Mouse (Mus musculus) kidney, postnatal 25 days (tissue): ENCODE measurements around the gene Avil.

Source experiments
- DNase-seq, 2 experiments: peaks; one replicate each; pipeline ENCODE4 v3.0.0; 2021; ENCODE audit warnings: mixed read lengths in 2 of 2

The Avil gene

GRCm38 (mm10) chr10:127000529-127000928 is at the start of gene Avil:
Avil (plus strand) TSS chr10:127000709.
- no peak for DNase-seq

DNA sequence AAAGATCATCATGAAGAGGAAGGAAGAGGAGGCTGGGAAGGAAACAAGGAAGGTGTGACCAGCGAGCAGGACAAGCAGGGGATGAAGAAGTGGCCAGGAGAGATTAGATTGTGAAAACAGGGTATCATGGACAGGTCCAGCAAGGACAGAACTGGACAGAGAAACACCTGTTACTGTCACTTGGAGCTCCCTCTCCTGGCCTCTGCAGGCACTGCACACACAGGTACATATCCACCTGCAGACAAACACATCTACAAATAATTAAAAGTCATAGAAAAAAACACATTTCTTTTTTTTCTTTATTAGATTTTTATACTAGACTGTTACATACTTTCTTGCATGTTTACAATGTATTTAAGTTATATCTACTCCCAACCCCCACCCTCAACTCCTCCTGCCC is 48.1 kb upstream of the Avil start:
- DNase-seq, result no peak

- no peak for DNase-seq
Measured at GRCm38 (mm10) chr10:126953029-126953471, 47.5 kb upstream of the Avil start.

DNA sequence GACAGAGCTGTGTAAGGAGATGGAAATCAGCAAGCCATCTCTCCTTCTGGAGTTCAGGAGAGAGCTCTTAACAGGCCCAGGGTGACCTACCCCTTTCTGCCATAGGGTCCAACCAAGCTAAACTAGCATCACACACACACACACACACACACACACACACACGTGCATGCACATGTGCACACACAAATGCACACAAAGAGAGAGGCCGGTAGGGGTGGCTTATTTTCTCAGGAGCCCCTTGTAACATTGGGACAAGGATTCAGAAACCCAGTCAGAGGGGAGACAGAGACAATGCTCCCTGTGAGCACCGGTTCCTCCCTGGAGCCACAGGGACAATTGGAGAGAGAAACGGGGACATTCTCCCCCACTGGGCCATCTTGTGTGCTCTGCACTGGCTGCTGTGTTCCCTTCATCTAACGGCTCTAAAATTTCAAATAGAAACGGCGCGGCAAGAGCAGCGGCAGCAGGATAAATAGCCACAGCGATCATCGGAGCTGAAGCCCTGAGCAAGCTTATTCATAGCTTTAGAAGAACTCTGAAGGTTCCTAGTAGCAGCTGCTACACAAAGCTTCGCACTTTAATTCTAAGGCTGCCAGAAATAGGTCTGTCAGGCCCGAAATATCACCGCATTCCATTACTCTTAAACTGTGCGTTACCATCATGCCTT is 43.7 kb upstream of the Avil start:
- DNase-seq, result no peak

DNA sequence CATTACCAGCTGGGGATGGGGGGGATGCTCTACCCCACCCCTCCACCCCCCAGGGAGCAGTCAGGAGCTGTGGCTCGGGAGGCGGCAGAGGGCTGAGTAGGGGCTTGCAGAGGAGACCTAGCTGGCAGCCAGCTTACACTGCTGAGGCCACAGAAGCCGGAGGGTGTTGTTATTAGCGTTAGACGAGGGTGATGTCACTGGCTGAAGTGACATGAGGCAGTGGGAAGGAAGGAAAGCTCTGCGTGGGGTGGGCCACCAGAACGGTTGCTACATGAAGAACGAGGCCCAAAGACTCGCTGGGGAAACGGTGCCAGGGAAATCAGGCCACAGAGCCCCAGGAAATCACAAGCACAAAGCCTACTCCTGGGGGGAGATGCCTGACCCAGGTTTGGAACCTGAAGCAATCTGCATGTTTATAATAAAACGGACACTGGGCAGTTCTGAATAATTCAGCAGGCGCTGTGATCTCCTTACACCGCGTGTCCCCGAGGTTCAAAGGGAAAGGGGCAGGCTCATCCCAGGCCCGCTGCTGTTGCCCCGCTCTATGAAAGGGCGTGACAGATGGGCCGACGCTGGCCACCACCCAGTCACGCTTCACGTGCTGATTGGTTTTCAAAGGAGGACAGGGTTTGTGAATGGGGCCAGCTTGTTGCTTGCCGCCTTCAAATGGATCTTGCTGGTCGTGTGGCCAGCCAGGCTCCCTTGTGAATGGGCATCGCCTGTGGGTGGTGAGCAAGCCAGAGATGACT is 43.0 kb upstream of the Avil start:
- DNase-seq, result peak; percentile 48 to 83

DNA sequence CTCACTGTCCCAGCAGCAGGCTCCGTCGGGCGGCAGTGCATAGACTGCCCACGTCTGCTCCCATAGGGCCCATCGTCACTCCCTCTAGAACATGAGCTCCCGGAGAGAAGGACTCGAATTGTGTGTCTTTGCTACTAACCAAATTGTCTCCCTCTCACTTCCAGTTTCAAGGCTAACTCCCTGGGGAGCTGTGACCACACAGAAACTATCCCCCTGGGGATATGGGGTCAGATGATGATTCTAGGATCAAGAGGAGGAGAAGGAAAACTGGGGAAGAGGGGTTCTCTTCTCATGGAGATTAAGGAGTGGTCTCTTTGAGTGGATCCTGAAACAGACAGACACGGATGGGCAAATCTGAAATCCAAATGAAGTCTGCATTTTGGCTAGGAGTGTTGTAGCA is 40.0 kb upstream of the Avil start:
- no peak for DNase-seq

- DNase-seq, result peak in 1 of 2 experiments; percentile 51
Measured at GRCm38 (mm10) chr10:126961757-126962156, 38.8 kb upstream of the Avil start.

DNA sequence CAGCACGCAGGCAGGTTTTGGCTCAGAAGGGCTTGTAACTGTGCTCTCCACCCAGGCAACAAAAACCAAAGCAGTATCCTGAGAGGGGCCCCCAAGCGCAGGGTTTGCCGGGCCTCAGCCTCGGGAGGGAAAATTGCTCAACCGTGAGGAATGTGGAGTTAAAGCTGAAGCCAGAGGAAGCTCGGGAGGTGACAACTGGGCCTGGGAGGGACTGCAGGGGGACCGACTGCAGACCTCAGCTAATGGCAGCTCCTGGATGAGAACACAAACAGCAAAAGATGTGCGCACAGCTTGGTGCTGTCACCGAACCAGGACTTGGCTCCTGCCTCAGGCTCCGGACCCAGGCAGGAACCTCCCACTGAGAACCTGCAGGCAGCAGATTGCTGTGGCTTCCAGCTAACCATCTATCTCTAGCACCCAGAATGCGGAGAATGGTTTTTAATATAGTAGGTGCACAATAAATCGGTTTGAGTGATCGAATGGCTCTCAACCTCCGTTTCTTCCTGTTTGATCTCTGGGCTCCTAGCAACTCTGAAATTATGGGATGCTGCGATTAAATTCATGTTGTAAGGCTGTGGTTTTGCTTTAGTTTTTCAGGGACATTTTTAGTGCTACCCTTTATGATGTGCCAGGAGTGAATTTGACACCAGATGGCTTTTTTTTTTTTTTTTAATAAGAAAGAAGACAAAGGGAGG is 38.1 kb upstream of the Avil start:
- peak; percentile 65 to 77 for DNase-seq

DNA sequence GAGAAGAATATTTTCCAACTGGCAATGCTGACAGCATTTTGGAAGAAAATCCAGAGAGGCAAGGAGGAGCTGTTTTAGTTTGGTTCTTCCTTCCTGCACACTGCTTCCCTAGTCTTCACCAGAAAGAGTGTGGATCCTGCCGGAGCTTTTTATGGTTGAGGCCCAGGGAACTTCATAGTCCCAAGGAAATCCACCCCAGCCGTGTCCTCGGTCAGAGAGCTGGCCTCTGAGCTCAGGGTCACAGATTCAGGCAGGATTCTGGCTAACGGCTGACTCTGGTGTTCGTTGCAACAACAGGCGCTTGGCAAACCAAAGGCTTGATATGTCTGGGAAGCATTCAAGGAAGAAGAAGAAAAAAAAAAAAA is 37.6 kb upstream of the Avil start:
- peak; percentile 59 to 76 for DNase-seq

DNA sequence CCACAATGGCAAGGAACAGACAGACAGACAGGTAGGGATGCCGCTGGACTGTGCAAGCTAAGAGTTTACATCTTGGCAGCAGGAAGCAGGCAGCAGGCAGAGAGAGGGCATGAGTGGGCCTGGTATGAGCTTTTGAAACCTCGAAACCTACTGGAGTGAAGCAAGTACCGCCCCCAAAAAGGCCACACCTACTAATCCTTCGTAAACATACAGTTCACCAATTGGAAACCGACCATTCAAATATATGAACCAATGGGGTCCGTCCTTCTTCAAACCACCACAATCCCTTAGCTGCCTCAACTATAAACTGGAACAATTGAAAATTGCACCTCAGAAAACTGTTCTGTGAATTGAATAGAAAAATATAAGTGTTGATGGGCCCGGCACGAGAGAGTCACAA is 36.7 kb upstream of the Avil start:
- DNase-seq, result no peak

GRCm38 (mm10) chr10:126971363-126972050 is 29.0 kb upstream of the Avil start:
- no peak for DNase-seq

GRCm38 (mm10) chr10:126972051-126972725 is 28.3 kb upstream of the Avil start:
- DNase-seq, result peak; percentile 71 to 86

- no peak for DNase-seq
Measured at GRCm38 (mm10) chr10:126972988-126973387, 27.5 kb upstream of the Avil start.

DNA sequence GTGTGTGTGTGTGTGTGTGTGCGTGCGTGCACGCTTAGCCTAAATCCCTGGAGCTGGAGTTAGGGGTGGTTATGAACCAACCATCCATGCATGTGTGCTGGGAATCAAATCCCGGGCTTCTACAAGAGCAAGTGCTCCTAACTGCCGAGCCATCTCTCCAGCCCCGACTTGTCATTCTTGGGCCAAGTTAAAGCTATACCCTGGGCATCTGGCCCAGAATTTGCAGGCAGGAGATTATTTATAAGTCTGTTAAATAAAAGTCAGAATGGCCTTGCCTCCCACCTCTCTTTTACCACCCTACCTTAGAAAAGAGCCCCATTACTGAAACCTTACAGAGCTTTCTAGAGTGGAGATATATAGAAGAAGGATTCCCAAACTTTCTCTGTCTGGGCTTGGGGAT is 24.8 kb upstream of the Avil start:
- no peak for DNase-seq

DNA sequence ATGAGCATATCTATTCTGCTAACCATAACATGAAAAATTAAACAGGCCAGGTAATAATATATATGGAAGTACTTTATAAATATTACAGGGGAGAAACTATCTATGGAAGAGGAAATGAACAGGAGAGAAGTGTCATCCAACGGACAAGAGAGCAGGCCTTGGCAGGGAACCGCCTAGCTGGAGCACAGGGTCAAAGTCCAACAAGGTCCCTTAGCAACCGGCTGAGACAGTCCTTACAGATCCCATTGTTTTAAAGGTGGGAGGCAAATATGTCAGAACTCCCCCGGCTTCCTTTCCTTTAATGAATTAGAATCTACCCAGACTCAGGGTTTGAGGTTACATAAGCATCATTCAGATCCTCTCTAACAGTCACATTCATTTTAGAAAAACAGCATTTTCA is 23.4 kb upstream of the Avil start:
- peak; percentile 71 to 87 for DNase-seq

- DNase-seq, result peak; percentile 100
Measured at GRCm38 (mm10) chr10:126978277-126978994, 22.1 kb upstream of the Avil start, which contains the start of gene Ctdsp2. Ctdsp2 (plus strand) TSS chr10:126978717.

- peak; percentile 83 to 89 for DNase-seq
Measured at GRCm38 (mm10) chr10:126979121-126979635, 21.3 kb upstream of the Avil start.

DNA sequence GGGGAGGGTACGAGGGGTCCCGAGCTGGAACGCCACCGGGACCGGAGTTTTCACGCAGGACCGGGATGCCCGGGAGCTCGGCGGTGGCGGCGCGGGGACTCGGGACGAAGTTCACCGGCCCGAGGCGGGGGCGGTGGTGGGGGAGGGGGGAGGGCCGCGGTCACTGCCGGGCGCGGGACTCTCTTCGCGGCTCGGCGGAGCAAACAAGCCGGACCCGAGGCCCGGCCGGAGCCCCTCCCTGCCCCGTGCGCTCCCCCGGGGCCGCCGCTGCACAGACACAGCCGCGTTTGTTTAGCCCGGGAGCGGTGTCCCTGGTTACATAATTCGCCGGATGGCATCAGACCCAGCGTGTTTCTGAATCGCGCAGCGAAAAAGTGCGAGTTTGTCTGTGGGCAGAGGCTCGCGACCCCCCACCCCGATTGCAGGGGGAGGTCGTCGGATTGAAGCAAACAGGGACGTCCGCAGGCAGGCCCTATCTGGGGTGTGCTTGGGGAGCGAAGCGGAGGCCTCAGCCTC is 20.8 kb upstream of the Avil start:
- DNase-seq, result peak; percentile 36 to 82

DNA sequence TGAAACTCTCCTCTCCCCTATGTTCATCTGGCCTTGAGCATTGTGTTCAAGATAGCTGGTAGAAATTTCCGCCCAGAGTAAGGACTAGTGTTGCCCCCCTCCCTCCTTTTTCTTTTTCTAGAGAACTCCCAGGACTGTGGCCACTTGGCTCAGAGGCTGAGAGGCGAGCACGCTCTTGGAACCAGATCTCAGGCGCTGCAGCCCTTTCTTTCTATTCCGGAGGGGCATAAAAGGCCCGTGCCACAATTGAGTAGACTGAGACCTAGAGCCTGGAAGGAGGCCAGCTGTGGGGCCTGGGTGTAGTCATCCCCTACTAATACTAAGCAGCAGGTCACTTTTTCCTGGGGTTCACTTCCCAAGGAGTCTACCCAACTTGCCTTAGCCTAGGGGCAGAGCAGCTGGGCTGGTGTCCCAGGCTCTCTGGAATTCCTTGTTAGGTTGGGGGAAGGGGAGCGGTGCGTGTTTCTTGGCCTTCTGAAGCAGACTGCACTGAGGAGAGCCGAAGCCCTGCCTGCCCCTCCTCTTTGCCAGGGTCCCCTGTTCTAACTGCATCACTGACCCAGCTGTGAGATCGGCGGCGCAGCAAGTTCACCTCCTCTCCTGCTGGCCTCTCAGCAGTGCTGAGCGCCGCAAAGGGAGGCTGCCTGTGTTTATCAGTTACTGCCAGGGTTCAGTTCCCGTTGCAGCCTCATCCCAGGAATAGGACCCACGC is 20.1 kb upstream of the Avil start:
- DNase-seq, result peak; percentile 75 to 79

DNA sequence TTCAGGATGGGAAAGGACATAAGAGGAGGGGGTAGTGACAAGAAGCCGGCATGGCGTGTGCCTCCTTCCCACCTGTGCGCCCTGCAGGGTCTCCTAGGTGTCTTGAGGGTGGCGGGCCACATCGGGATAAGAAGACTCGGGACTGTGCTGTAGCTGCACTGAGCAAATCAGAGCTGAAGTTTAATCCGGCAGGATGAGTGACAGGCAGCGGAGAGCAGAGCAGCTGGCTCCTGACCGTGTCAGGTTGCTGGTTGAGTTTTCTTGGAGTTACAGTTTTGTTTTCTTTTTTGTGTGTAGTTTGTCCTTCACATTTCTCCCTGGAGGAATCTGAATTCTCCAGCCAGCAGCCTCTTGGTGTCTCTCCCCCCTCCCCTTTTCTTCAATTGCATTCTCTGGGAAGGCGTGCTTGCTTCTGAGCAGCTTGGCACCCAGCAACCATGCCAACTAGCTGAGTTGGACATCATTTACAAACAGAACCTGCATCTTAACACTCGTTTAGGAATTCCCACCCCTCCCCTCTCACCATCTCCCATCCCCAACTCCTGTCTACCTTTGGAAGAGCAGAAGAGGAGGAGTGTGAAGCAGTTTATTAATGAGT is 19.5 kb upstream of the Avil start:
- DNase-seq, result peak in 1 of 2 experiments; percentile 44
